Mouse (Mus musculus): ENCODE results near the gene Dlgap1.

Gene Dlgap1

DNA sequence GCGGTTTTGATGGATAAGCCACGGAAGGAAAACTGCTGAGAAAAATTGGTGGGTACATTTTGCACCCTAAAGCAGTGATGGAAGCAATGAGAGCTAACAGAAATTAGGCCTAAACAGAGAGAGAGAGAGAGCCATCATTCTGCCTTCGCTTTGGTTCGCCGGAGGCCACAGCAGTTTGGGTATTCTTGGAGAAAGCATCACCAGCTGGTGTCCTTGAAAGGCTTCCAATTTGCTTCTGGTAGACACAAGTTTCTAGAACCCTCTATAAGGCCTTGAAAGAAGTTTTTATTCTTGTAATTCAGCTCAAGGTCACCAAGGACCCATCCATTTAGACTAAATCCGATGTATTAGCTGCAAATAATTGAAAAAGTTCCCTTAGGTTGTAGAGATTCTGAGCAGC, 205.0 kb downstream of the Dlgap1 start:
- CTCF ChIA-PET: no interaction called here

DNA sequence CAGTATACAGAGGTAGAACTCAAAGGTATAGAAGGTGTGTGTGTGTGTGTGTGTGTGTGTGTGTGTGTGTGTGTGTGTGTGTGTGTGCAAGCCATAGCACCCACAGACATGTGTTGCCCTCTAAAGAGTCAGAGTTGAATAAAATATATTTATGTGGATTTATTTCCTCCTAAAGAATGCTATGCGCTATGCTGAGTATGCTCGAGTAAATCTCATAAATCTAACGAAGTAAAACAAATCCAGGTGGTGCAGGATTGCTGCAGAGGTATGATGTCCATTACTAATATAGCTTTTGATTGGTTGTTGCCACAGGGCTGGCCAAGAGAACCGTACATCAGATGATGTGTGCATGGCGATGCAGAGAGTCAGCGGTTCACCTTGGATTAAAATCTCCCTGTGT, 222.4 kb downstream of the Dlgap1 start:
- CTCF ChIA-PET: no interaction called here

DNA sequence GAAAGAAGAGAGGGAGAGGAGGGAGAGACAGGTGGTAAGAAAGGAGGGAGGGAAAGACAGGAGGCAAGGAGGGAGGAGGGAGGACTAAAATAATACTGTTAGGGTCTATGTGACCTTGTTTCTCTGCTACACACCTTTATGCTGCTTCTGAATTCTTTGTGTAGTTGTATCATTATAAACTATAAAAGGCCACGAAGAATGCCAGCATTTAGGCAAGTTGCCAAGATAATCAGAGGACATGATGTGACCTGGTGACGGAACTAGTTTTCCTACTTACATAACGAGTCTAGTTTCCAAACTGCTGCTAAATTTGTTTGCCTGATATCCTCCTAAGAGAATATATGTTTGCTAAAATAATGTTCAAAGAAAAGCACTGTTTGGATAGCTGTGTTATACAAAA, 254.0 kb downstream of the Dlgap1 start:
- CTCF ChIA-PET: no interaction called here

DNA sequence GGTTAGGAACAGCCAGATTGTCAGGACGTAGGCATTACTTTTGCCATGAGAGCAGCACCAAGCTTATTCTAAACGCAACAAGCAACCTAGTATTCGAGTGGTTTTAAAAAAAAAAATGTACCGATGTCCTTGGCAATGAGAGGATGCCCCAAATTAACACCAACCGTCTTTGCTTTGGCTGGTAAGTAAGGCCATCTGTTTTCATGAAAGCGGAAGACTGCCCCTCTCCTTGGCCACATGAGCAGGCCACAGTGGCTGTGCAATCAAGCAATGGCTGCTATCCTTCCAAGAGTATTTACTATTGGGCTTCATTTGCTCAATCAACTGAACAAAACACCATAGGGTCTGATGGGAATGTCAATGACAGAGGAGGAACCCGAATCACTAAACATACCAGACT, 278.5 kb downstream of the Dlgap1 start:
- CTCF ChIA-PET: no interaction called here

DNA sequence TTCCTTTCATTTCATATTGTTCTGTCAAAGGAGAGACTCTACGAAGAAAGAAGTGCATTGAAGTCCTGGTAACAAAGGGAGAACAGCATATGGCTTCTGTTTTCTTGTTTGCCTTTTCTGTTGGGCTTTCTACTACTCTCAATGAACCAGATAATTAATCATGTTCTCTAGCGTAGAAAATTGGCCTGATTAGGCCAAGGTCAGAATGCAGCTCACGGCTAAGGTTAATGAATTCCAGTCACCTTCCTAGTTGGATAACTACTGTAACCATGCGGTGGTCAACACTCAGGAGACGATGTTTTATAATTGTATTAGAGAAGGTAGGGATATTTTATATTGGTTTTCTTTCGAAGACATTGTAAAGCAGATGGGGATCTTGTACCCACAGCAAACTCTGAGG, 279.4 kb downstream of the Dlgap1 start:
- CTCF ChIA-PET: no interaction called here

DNA sequence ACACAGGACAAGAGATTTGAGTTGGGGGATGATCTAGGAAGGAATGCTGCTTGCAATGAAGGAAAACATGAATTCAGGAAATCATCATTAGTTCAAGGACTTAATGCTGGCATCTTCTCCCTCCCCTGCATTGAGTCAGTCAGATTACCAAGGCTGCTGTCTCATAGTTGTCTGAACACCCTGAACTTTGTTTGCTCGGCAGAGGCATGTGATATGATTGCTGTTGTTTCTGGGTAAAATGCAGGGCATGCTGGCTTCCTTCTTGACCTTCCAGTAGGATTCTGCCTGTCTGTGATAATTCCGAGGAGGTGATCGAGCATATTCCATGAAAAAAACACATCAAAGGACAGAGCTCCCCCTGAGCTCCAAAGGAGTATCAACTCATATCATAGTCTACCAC, 283.6 kb downstream of the Dlgap1 start:
- CTCF ChIA-PET: no interaction called here

DNA sequence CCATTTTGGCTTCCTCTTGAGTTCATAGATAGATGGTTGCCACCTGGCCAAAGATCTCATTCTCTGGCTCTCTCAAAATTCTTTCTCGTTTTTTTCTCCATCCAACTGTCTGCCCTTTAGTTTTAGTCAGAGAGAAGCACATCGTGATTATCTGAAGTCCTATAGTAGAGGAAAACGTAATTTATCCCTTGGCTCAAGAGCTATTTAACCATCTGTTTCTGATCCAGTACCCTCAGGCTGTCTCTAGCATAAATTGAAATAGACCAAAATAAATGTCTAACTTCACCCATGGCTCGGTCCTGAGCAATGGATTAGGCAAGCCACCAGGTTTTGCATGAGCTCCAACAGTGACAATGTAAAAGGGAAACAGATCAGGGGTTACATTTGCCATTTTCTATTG, 287.5 kb downstream of the Dlgap1 start:
- CTCF ChIA-PET: no interaction called here

DNA sequence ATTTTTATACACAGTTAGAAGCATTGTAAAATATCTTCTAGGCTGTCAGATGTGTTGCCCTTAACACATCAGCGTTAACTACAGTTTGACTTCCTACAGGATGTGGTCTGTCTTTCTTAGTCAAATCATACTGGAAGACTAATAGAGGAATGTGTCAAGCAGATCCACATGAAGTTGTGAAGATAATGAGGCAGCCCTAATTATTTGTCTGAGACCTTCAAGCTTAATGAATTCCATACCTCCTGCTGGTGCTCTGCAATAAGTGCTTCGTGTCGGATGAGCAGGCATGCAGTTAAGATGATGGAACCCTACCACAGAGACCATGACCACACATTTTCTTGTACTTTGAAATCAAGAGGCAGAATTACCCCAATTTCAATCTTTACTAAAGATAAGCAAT, 294.3 kb downstream of the Dlgap1 start:
- CTCF ChIA-PET: no interaction called here

DNA sequence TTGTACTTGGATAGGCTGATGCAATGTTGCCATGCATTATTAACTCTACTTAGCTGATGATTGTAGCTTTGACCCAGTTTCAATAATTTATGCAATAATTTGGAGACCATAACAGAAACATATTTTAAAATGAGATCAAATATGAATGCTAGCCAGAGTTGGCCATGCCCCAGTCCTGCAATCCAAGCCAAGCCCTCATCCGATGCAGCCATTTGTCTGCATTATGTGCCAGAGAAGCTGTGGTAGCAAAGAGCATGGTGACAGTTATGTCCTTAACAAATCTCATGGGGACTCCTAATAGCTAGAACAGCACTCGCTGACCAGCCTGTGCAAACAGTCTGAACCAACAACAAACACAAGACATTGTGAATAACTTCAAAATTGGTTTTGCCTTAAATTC, 303.3 kb downstream of the Dlgap1 start:
- CTCF ChIA-PET: no interaction called here

DNA sequence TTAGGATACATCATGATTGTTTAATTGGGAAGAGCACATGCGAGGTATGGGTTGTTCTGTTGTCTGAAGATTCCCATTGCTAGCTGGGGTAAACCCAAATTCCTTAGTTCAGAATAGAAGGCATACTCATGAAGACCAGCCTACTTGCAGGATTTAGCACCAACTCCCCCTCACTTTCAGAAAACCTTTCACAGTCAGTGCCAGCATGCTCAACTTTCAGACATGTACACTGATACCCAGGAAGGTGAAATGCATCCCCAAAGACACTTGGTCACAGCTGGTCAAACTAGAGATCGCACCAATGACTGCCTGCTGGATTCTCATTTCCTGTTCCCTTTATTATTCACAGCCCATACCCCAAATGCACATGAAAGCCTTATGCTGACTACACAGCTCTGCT, 318.8 kb downstream of the Dlgap1 start:
- CTCF ChIA-PET: no interaction called here

DNA sequence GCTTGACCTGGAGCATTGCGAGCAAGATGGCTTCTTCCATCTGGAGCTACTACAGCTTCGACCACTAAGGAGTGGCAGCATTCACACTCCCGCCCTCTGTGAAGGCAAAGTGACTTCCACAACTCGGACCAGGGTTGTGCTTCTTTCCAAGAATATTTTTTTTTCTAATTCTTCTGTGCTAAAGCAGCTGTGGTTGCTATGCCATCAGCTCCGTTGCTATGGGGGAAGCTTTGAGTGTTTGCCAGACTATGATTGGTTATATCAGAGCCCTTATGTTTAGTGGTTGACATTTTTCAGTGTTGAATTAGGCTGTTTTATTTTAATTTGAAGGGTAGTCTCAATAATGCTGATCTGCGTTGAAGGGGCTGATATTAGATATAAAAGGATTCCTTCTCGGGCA, 325.2 kb downstream of the Dlgap1 start:
- CTCF ChIA-PET: no interaction called here

DNA sequence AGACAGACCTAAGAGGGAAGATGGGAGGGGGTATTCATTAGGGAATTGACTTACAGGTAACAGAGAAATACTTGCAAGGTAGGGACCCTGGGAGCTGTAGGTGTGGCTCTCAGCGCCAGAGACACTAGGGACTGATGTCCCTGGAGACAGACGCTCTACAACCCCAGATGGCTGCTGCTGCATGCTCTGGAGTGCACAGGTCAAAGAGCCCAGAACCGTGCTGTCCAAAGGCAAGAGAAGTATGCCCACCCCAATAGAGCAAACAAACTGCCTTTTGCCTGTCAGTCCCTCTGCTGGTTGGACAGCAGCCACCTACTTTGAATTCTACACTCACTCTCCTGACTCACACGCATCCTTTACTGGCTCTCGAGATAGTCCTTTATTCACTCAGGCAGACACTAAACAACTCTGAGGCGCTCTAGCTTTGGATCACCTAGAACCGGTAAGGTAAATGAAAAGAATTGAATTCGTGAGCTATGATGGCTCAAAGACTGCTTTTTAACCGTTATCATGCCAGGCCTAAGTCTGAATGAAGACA, 333.1 kb downstream of the Dlgap1 start:
- CTCF ChIA-PET: no interaction called here

DNA sequence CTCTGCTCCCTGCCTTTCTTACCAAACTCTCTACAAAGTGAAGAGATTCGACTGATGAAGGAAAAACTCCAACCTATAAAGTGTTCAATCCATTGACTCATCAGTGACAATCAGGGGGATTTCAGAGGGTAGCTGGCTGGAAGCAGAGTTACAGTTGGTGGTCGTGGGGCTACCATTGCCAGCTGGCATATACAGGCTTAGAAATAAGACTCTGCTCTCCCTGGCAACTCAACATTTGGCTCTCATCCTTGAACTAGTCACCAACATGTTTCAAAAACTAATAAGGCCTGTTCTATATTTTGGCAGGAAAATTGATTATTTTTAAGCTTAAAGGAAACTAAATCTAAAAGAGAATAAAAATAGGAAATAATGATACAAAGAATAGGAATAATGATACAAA, 333.8 kb downstream of the Dlgap1 start:
- CTCF ChIA-PET: no interaction called here

DNA sequence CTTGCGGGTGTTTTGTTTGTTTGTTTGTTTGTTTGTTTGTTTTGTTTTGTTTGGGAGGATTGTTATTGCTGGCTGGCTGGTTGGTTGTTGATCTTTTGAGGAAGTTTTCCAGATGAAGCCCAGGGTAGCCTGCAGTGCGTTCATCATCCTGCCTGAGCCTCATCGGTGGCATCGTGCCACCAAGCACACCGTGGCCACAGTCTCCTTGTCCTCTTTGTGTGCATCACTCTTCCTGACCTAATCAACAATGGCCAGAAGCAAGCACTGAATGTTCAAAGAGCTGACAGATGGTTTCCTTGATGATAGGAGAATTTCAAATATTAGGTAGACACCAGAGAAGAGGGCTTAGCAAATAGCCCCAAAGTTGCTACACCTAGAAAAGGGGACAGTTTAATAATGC, 336.1 kb downstream of the Dlgap1 start:
- CTCF ChIA-PET: no interaction called here

DNA sequence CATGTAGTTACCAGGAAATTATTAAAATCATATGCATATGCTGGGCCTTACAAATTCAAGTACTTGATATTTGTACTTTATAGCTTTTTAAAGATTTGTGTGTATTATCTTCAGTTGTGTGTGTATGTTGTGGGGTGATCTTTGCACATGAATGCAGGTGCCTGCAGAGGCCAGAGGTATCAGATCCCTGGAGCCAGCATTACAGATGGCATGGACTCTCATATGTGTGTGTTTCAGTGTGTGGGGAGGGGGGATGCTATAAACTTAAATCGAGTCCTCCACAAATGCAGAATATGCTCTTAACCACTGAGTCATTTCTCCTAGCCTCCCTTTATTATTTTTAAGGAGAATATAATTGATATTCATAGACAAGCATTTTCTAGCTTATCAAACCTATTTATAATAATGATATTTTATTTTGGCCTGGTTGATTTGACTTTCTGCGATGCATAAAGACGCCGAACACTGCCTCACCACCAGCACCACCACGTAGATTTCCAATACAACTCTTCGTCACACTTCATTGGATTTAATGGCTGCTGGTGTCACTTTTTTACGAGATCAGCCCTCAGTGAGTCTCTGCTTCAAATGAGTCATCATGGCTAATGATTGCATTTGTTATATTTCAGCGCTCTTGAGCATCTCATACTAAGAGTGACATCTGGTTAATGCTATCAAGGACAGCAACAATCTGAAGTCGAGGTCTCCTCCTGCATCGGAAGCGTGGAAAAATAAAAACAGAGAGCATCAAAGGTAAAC, 338.7 kb downstream of the Dlgap1 start:
- CTCF ChIA-PET: no interaction called here

DNA sequence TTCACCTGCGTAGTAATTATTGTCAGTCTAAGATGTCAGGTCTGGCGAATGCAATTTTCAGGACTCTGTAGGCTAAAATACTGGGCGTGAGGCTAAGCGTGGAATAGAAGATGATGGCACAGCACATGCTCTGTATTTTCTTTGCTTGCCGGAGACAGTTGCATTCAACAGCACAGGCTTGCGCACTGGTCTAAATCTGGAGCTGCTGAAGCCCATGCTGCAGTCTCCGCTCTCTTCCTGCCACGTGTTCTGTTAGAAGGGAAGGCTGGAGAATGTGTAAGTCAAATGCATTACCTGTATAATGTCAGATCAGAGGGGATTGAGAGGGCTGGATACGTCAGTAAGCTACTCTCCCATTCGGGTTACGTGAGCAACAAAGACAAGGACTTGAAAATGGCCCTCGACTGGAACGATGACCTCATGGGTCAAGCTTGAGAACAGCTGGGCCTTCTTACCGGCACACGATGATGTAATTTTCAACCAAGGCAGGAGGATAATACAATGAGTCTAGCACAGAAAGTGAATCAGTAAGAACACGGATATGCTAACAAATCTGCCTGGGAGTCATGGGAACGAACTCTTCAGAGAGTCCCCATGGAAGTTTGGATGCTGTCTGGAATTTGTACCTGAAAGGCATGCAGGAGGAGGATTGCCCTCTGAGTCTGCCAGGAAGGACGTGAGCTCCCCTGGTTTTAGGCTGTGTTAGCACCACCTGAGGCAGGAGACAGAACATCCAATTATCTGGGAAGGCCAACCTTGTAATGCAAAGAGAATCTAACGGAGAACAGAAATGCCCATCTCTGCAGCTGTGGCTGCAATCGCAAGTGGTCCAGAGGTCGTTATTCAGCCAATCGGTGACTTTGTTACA, 339.7 kb downstream of the Dlgap1 start:
- CTCF ChIA-PET: no interaction called here

DNA sequence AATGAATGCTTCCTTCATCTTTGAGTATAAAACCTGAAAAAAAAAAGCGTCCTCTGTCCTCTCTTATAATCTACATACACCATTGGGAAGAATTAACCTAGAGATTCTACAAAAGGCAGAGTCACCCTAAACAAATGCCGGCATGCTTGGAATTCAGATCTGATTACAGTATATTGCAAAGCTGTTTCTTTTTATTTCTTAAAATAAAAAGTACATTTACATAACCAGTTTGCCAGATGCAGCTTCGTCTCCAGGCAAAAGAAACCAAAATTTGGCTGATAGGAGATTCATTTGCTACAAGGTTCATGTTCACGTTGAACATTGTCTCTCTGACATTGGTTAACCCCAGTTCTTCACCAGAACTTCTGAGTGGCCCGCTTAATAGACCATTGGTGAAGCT, 347.5 kb downstream of the Dlgap1 start:
- CTCF ChIA-PET: interaction anchor here (0.6 kb wide), 1 partner anchor 239 kb away, joined by 3 read pairs; no protein-coding TSS in a partner anchor

DNA sequence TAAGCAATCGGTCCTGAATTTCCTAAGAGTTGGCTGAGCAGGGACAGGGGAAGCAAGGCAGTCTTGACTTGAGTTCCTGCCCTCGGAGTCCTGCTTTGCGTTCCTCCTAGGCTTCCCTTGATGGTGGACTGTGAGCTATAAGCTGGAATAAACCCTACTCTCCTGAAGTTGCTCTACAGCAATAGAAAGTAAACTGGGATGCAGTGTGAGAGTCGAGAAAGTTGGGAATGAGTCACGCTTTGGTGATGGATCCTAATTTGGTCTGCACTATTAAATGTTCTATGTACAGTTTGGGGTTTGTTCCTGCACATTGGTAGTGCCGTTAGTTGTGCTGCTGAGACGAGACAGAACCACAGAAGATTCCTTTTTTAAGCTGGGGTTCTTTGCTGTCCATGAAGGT, 348.9 kb downstream of the Dlgap1 start:
- CTCF ChIA-PET: no interaction called here

DNA sequence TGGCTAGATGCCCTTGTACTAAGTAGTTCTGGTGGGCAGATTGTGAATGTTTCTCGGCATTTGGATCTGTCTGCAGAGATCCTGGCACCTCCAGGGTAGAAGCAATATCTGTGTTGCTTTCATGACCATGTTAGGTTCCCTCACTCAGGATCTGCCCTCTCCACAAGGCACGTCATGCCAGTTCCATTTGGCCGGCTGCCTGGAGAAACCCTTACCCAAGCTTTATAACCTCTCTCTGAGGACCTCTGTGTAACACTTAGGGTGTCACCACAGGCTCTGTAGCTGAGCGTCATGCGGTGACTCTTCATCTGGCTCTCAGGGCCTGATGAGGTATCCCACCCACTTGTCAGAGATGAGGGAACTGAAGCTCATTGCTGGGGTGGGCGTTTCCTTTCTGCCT, 353.1 kb downstream of the Dlgap1 start:
- CTCF ChIA-PET: no interaction called here

DNA sequence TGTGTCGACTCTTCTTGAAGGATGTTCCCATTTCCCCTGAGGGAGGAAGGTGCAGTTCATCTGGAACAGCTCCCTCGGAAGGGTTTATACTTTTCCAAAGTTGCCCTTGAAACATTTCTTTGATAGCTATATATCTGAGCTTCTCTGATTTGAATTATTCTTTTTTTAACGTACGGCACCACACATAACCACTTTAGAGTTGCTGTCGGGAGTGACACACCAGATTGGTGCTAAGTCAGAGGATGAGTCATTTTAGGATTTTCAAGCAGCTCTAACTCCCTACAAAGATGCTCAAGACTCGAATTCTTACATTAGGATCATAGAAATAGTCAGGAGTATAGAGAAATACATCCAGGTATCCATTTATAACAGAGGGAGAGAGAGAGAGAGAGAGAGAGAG, 364.6 kb downstream of the Dlgap1 start:
- CTCF ChIA-PET: no interaction called here

DNA sequence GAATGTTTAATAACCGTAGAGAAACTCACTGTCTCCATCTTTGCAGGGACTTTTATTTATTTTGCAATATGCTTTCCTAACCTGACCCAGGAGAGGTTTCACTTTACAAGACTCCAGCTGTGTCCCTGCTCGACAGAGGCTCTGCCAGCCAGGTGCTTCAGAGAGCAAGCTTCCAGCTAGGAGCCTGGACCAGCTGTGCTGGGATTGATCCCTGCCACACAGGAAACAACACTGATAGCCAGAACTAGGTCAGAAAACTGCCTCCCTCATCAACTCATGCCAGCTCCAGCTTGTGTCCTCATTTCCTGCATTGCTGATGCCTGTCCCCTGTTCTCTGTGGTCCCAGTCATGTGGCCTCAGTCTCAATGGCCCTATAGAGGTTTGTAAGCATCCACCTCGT, 365.3 kb downstream of the Dlgap1 start:
- CTCF ChIA-PET: no interaction called here

DNA sequence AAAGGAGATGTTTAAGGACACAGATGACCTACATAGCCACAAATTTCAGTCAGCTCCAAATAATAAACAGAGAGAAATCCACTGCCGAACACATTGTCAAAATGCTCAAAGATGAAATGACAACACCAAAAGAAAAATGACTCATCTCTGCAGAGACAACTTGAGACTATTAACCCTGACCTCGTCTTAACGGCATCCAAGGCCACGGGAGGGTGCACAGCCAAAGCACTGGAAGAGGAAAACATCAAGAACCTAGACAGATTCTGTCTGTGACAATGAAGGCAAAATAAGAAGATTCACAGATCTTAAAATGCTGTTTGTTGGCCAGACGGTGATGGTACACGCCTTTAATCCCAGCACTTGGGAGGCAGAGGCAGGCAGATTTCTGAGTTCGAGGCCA, 370.9 kb downstream of the Dlgap1 start:
- CTCF ChIA-PET: no interaction called here

DNA sequence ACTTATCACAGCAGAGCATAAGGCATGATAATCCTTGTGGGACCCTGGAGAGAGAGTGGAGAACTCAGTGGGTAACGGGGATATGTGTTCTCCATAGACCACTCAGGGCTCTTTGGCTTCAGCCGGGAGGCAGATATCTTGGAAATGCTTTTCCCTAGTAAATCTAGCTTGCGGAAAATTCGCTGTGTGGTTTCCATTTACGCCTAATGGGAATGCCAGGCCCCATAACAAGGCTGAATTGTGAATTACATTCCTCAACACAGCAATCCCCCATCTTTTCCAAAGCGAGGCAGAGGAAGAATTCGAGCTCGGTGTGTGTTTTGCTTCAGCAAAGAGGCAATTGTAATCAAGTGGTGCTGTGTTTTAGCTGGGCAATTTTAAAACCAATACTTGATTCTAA, 372.4 kb downstream of the Dlgap1 start:
- CTCF ChIA-PET: no interaction called here

Measured in spleen, embryonic (tissue).